Mouse (Mus musculus): ENCODE measurements around the gene Thsd4.

The Thsd4 gene

GRCm38 (mm10) chr9:60034883-60035282, 487.0 kb downstream of the Thsd4 start:
- no peak for DNase-seq

- no peak for DNase-seq
Observed at GRCm38 (mm10) chr9:60027234-60027633, 494.6 kb downstream of the Thsd4 start.

GRCm38 (mm10) chr9:60026795-60027194, 495.1 kb downstream of the Thsd4 start:
- DNase-seq, result no peak

- DNase-seq, result no peak
Observed at GRCm38 (mm10) chr9:60025919-60026318, 495.9 kb downstream of the Thsd4 start.

- DNase-seq, result no peak
Observed at GRCm38 (mm10) chr9:60024971-60025370, 496.9 kb downstream of the Thsd4 start.

- no peak for DNase-seq
Observed at GRCm38 (mm10) chr9:60024545-60024944, 497.3 kb downstream of the Thsd4 start.

GRCm38 (mm10) chr9:60022331-60022730, 499.5 kb downstream of the Thsd4 start:
- no peak for DNase-seq

- DNase-seq, result no peak
Observed at GRCm38 (mm10) chr9:60020444-60020843, 501.4 kb downstream of the Thsd4 start.

- DNase-seq, result no peak
Observed at GRCm38 (mm10) chr9:60010285-60010684, 511.6 kb downstream of the Thsd4 start.

GRCm38 (mm10) chr9:60008936-60009335, 512.9 kb downstream of the Thsd4 start:
- DNase-seq, result no peak

- no peak for DNase-seq
Observed at GRCm38 (mm10) chr9:60002323-60002722, 519.5 kb downstream of the Thsd4 start.

GRCm38 (mm10) chr9:60001444-60001843, 520.4 kb downstream of the Thsd4 start:
- DNase-seq, result no peak

- DNase-seq, result no peak
Observed at GRCm38 (mm10) chr9:59997725-59998124, 524.1 kb downstream of the Thsd4 start.

- no peak for DNase-seq
Observed at GRCm38 (mm10) chr9:59991407-59991806, 530.4 kb downstream of the Thsd4 start.

GRCm38 (mm10) chr9:59989864-59990263, 532.0 kb downstream of the Thsd4 start:
- DNase-seq, result peak; percentile 18 to 66

GRCm38 (mm10) chr9:59985900-59986572, 535.8 kb downstream of the Thsd4 start:
- no peak for DNase-seq

- no peak for DNase-seq
Observed at GRCm38 (mm10) chr9:59981116-59981515, 540.7 kb downstream of the Thsd4 start.

- no peak for DNase-seq
Observed at GRCm38 (mm10) chr9:59971263-59971662, 550.6 kb downstream of the Thsd4 start.

- peak; percentile 28 to 61 for DNase-seq
Observed at GRCm38 (mm10) chr9:59969383-59969782, 552.5 kb downstream of the Thsd4 start.

GRCm38 (mm10) chr9:59965046-59965445, 556.8 kb downstream of the Thsd4 start:
- no peak for DNase-seq

GRCm38 (mm10) chr9:59964367-59964766, 557.5 kb downstream of the Thsd4 start:
- no peak for DNase-seq

GRCm38 (mm10) chr9:59961201-59961955, 560.5 kb downstream of the Thsd4 start:
- no peak for DNase-seq

- DNase-seq, result no peak
Observed at GRCm38 (mm10) chr9:59960559-59960958, 561.3 kb downstream of the Thsd4 start, which contains the start of gene Nr2e3. Gene Nr2e3 (minus strand): TSS chr9:59960659.

- peak; percentile 80 to 86 for DNase-seq
Observed at GRCm38 (mm10) chr9:59959276-59959675, 562.6 kb downstream of the Thsd4 start.
